Mouse (Mus musculus) natural killer cell, adult 2 months (primary cell): ENCODE data around the gene Car7.

Experiments used
- DNase-seq, 2 experiments: peaks; one replicate each; pipeline ENCODE4 v3.0.0; 2022; ENCODE audit warnings: low spot score in 2 of 2

Car7 gene

DNA sequence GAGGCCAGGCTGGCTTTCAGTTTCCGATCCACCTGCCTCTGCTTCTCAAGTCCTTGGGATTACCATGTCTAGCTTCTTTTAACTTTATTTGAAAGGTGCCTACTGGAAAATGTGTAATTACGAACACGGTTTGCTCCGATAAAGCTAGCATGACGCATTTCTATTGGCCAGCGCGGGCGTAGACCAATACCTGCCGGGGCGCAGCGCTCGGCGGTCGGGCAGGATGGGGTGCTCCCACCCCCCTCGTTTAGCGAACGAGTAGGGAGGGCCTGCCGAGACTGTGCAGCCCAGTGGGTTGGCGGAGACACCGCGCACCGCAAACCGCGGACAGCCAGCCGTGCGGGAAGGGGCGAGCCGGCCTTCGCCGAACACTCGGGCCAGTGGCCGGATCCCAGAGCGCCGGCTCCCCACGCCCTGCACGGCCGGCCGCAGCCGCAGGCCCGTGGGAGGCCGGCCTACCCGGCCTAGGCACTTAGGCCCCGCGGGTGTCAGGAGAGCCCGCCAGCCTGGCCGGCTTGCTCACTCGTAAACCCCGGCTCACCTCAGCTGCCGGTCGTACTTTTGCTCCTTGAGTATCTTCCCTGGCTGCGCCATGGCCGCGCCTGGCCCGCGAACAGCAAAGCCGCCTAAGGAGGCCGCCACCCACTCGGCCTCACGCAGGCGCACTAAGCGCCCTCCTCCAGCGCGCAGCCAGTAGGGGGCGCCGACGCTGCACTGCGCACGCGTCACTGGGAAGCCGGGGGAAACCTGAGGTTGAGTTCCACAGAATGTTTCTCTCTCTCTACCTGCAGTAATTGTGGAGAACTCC is at the start of gene Car7, which contains the start of gene Nae1:
Gene Car7 (plus strand): TSS at position 719 of the 808 bp plus-strand sequence.
Gene Nae1 (minus strand): TSS at position 667 of the 808 bp plus-strand sequence.
- peak; percentile 91 to 93 for DNase-seq

DNA sequence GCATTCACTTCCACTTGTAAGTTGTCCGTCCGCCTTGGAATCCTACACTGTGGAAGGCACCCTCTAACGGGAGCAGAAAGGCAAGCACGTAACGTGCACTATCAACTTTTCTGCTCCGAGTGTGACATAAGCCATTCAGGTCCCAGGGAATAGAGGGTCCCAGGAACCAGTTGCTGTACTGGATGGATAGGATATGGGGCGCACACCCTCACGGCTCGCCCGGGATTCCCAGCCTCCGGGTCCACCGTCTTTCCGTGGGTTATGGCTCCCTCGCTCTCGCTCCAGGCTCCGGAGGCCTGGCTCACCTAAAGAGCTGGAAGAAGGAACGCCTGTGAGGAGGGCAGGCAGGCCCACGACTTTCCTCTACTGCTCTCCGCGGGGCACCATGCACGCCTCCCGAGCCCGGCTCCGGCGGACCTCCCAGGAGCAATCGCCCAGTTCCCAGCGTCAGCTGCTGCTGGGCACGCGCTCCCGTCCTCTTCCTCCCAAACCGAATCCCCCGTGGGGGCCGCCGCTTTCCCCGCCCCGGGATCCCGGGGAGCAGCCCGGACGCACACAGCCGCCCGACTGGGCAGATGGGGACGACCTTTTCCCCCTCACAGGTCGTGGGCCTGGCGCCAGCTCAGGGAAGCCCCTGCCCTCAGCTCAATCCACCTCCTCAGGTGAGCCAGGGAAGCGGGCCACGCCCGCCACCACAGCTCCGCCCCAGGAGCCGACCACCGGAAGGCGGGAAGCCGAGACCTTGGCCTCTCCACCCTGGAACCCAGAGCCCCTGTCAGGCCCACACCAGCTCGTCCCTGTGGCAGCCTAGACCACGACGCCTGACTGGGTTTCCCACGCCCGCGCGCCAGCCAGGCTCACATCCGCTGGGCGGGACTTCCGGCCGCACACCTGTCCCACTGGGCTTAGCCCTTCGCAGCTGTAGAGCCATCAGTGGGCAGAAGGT is 25.2 kb upstream of the Car7 start, which contains the start of gene Terb1:
Gene Terb1 (minus strand): TSS at position 850 of the 946 bp plus-strand sequence.
- peak in 1 of 2 experiments; percentile 35 for DNase-seq

GRCm38 (mm10) chr8:104510134-104510533 is 24.4 kb upstream of the Car7 start:
- DNase-seq = no peak

- no peak for DNase-seq
These were observed 16.6 kb upstream of the Car7 start for GRCm38 (mm10) chr8:104517872-104518271.

DNA sequence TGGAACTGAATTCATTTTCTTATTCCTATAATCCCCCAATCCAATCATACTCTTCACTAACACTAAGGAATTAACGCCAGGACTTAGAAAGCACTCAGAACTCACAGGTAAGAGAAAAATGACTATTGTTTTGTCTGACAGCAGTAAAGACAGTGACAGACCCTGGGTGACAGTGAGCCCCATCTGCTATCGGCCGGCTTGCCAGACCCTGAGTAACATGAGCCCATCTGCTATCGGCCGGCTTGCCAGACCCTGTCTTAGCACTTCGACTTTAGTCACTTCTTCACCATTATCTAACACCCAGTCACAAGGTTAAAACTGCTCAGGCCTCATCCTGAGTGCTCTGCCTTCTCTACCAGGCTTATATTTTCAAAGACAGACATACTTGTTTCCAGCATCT is 4.8 kb upstream of the Car7 start:
- no peak for DNase-seq

GRCm38 (mm10) chr8:104533551-104533950 is 938 bp upstream of the Car7 start:
- no peak for DNase-seq

GRCm38 (mm10) chr8:104534779-104535141 is 271 bp downstream of the Car7 start:
- no peak for DNase-seq

DNA sequence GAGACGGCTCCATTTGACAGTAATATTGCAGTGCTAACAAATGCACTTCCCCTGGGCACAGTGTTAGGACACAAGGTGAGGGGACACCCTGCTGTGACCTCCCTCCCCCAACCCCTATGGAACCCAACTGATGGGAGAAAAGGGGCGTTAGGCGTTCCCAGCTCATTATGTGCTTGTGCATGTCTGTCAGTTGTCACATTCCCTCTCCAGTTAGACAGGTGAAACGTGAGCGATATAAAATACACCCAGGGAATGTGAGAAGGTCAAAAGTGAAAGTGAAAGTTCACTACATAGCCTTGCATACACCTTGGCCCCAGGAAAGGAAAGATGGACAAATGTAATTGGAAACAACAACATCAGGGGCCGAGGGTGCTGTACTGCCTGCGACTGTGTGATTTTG is 889 bp downstream of the Car7 start:
- no peak for DNase-seq

DNA sequence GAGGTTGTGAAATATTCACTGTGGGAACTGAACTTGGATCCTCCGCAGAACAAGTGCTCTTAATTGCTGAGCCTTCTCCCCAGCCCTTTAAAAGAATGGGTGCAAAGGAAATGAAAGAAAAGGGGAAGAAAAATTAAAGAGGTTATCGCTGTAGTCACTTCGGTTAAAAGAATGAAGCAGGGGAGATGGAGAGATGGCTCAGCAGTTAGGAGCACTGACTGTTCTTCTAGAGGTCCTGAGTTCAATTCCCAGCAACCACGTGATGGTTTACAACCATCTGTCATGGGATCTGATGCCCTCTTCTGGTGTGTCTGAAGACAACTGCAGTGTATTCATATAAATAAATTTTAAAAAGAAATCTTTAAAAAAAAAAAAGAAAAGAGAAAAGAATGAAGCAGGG is 1.5 kb downstream of the Car7 start:
- DNase-seq = no peak

DNA sequence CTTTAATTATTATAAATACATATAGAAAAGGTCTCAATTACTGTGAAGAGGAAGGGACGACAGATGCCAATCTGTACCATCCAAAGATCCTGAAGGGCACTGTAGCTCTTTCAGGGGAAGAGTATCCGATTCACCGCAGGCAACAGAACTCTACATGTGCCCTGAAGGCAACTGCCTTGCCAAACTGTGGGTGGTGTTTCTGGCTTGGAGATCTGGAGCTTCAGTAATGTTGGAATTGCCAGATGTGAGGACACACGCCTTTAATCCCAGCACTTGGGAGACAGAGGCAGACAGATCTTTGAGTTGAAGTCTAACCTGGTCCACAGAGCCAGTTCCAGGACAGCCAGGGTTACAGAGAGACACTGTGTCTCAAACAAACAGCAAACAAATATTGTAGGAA is 4.4 kb downstream of the Car7 start:
- DNase-seq = no peak

DNA sequence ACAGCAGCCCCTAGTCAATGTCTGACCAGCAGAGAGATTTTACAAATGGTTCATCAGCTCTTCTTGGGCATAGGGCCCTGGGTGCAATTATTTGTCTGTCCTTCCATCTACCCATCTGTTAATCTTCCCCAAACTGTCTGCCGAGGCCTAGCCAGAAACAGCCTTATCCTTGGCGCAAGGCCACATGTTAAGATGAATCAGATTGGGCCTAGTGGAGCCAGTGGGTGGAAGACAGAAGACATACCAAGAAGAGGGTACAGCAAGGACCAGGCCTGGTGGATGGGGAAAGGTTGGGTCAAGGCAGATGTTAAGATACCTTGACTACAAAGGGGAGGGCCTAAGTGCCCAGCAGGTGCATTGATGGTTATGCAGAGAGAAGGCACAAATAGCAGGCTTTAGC is 5.1 kb downstream of the Car7 start:
- no peak for DNase-seq

DNA sequence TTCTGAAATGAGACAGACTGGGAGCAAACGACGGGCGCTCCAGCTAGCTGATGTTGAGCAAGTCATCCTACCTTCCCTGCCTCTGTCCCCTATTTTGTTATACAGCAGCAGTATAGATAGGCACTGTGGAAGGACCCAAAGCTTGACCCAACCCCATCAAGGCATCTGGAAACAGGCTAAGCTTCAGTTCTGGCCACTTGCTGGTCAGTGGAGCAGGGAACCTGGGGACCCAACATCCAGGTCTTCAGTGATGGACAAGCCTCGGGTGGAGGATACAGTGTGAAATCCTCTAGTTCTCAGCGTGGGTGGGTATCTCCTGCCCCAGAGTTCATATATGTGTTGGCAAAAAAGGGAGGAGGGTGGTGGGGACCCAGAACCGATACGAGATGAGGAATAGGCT is 5.7 kb downstream of the Car7 start:
- DNase-seq = no peak

GRCm38 (mm10) chr8:104540710-104541514 is 6.4 kb downstream of the Car7 start:
- no peak for DNase-seq

DNA sequence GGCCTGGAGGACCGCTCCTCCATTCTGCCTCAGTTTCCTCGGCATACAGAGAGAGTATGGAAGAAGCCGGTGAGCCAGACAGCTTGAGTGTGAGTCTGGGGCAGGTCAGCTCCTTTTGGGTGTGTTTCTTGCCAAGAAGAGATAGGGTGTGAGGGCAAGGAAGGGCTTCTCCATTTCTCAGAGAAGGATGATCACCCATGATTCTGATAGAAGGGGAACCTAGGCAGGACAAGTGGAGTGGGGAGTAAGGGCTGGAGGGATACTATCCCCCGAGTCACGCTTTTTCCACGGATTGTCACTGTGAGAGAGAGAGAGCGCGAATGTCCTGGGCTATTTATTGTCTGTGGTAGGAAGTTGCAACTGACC is 7.0 kb downstream of the Car7 start:
- DNase-seq = no peak

- no peak for DNase-seq
These were observed 7.7 kb downstream of the Car7 start for GRCm38 (mm10) chr8:104542160-104542559.

DNA sequence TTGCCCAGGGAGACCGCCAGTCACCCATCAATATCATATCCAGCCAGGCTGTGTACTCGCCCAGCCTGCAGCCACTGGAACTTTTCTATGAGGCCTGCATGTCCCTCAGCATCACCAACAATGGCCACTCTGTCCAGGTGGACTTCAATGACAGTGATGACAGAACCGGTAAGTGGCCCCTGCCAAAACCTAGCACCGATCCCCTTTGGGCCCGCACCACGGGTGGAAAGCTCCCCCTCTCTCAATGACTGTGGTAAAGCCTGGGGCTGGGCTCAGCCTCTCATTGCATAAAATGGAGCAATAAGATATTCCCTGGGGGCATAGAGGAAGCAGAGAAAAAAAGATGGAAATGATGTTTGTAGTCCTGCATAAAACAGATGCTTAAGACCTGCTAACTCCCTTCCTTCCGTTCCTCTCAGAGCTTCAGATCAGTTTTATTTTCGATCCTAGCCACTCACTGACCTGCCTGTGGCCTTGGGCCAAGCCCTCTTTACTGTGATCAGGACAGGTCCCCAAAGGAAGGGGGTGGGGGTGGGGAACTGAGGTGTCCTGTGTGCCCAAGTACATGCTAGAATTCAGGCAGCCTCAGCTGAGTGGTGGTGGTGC is 9.1 kb downstream of the Car7 start:
- DNase-seq = no peak

GRCm38 (mm10) chr8:104555191-104555590 is 20.7 kb downstream of the Car7 start:
- DNase-seq = no peak

DNA sequence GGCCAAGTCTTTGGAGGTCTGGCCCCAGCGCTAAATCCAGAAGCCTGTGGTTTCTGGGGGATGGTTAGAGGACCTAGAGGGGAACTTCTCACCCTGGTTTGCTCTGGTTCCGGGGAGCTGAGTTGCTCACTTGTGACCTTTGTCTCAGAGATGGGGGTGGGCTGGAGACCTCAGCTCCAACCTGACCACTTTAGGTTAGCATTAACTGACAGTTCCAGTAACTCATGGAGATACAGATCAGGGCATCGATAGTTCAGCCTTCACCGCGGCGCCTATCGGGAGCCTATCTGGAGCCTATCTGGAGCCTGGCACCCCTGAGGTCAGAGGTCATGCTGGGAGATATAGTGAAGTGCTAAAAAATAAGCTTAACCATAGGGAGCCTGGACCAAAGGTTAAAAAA is 22.7 kb downstream of the Car7 start:
- no peak for DNase-seq

GRCm38 (mm10) chr8:104560731-104561130 is 26.2 kb downstream of the Car7 start:
- no peak for DNase-seq

GRCm38 (mm10) chr8:104564633-104565456 is 30.4 kb downstream of the Car7 start:
- peak; percentile 82 to 89 for DNase-seq

DNA sequence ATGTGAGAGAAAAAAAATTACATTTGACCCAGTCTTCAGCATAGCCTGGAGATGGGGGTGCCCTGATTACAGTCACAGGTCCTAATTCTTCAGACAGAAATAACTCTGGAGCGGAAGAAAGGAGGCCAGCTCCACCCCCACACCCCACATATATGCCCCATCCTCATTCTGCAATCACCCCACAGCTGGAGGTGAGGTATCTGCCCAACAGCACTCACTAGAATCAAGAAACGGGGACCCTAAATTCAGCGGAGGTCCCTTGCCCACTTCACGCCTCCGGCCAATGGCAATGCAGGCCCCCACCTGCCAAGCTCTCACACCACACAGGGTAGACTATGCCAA is 30.9 kb downstream of the Car7 start:
- no peak for DNase-seq
